Mouse (Mus musculus) stomach, embryonic 16.5 days (tissue): ENCODE data around the gene Ntrk1. TPM values are rescaled to one million over a fixed set of nuclear protein-coding genes. Genes with fewer than 3 reads are reported as not detected.

Experiments
- ATAC-seq: fragments of 200-750 bp; cut with Nextera tagmentation; 2 replicates; pipeline ENCODE4 v1.8.0; 2017; ENCODE audit warnings: moderate number of reproducible peaks, moderate TSS enrichment; ENCODE audit not compliant: insufficient read depth, low FRiP score
- H3K27ac ChIP-seq: fragments of 300-500 bp; sonication (generic); 2 replicates; pipeline ENCODE4 v1.5.1; 2014; ENCODE audit warnings: low read length
- H3K27me3 ChIP-seq: fragments of 300-500 bp; sonication (generic); 2 replicates; pipeline ENCODE4 v1.6.1; 2014; ENCODE audit warnings: low read length, control low read depth, mixed read lengths; ENCODE audit not compliant: control insufficient read depth, insufficient read depth
- H3K36me3 ChIP-seq: fragments of 300-500 bp; sonication (generic); 2 replicates; pipeline ENCODE4 v1.6.1; 2014; ENCODE audit warnings: low read length; ENCODE audit not compliant: control insufficient read depth, insufficient read depth
- H3K4me1 ChIP-seq: fragments of 300-500 bp; sonication (generic); 2 replicates; pipeline ENCODE4 v1.6.1; 2014; ENCODE audit warnings: low read length, control low read depth, mixed read lengths; ENCODE audit not compliant: control insufficient read depth, insufficient read depth
- H3K4me2 ChIP-seq: fragments of 300-500 bp; sonication (generic); 2 replicates; pipeline ENCODE4 v1.6.1; 2014; ENCODE audit warnings: low read depth, low read length, mixed read lengths
- H3K4me3 ChIP-seq: fragments of 300-500 bp; sonication (generic); replicated peaks from 2 replicates; pipeline ENCODE4 v1.5.1; 2014; ENCODE audit warnings: mild to moderate bottlenecking, low read length
- H3K9ac ChIP-seq: fragments of 300-500 bp; sonication (generic); 2 replicates; pipeline ENCODE4 v1.6.1; 2014; ENCODE audit warnings: low read length
- H3K9me3 ChIP-seq: fragments of 300-500 bp; sonication (generic); replicated peaks from 2 replicates; pipeline ENCODE4 v1.6.1; 2016; ENCODE audit warnings: low read length, control low read depth; ENCODE audit not compliant: control insufficient read depth
- WGBS: fragments of 180-500 bp; shearing (Covaris S2); extraction: QIAGEN DNeasy Blood & Tissue Kit; methylation state at CpG from one replicate; pipeline ENCODE4 v1.1.7; 2014; 5-methylcytosine and 5-hydroxymethylcytosine counted together
- polyA plus RNA-seq: library from polyadenylated mRNA; unstranded; fragments of >200 nt; fragmentation: Nextera tagmentation; extraction: Ambion mirVana; gene quantifications from 2 replicates; pipeline ENCODE4 v1.2.1, GENCODE M21; 2015

The Ntrk1 gene
- polyA plus RNA-seq, 1 experiment from 2014 or later, result 1.4 TPM

DNA sequence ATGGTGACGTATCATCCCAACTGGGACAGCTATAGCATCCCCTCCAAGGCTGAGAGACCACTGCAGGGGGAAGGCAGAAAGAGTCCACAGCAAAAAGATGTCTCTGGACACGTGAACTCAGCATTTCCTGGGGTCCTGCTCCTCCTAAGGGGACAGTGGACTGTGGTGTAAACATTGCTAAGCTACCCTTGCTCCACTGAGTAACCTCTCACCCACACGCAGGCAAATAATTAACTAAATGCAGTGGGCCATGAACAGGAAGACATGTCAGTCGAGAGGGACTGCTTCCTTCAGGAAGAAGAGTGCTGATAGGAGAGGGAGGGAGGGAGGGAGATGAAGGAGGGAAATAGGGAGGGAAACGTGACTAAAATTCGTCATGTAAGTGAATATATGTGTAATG is 23.9 kb downstream of the Ntrk1 start:
- no peaks in the 10 kb centered on the region for H3K36me3 ChIP-seq
- 29% methylated on average over 6 of the region's 6 CpGs for WGBS
- no peak for ATAC-seq
- no peak overlapping the region for H3K9ac ChIP-seq
- H3K27me3 ChIP-seq, result no peaks in the 10 kb centered on the region
- H3K4me1 ChIP-seq, result peaks cover 9% of the 10 kb centered on the region
- H3K4me3 ChIP-seq, result no peak overlapping the region
- H3K9me3 ChIP-seq, result no peaks in the 10 kb centered on the region
- no peak overlapping the region for H3K27ac ChIP-seq
- no peak overlapping the region for H3K4me2 ChIP-seq

DNA sequence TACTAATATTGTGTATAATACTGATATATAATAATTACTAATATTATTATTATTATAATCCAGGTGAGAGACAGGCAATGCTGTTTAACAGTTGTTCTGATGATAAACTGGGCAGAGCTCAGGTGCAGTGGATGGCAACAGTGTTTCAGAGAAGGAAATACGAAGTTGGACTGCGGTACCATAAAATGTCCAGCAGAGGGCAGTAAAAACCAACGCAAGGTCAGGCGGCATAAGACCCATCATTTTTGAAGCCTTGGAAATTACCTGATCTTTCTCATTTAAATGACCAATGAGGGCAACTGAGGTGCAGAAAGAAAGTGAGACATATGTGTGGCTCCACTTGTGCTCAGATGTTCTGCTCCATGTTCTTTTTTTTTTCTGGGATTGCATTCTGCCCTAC is 24.7 kb downstream of the Ntrk1 start:
- H3K4me1 ChIP-seq, result peaks cover 11% of the 10 kb centered on the region
- 2% methylated on average over 4 of the region's 4 CpGs for WGBS
- no peak overlapping the region for H3K4me2 ChIP-seq
- H3K36me3 ChIP-seq, result no peaks in the 10 kb centered on the region
- H3K9ac ChIP-seq, result no peak overlapping the region
- no peaks in the 10 kb centered on the region for H3K27me3 ChIP-seq
- H3K9me3 ChIP-seq, result no peaks in the 10 kb centered on the region
- H3K27ac ChIP-seq, result no peak overlapping the region
- H3K4me3 ChIP-seq, result no peak overlapping the region
- ATAC-seq, result no peak

DNA sequence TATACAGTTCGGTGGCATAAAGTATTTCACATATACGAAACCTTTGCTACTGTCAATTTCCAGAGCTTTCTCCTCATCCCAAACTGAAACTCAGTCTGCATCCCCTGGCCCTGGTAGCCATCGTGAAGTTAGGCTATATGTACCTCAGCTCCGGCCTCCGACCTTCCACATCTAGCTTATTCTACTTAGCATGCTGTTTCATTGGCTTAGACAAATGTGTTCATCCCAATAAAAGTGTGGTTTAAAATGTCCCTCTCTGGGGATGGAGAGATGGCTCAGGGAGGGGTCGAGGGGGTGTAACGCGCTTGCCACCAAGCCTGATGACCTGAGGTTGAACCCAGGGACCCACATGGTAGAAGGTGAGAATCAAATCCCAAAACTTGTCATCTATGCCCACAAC is 25.5 kb downstream of the Ntrk1 start:
- H3K4me3 ChIP-seq, result no peak overlapping the region
- no peak overlapping the region for H3K27ac ChIP-seq
- H3K9me3 ChIP-seq, result no peaks in the 10 kb centered on the region
- ATAC-seq, result no peak
- no peaks in the 10 kb centered on the region for H3K36me3 ChIP-seq
- 77% methylated on average over 8 of the region's 8 CpGs for WGBS
- H3K27me3 ChIP-seq, result no peaks in the 10 kb centered on the region
- peak overlapping the region; percentile 50; the same call in 1 of the 2 replicates for H3K4me2 ChIP-seq
- H3K4me1 ChIP-seq, result peaks cover 19% of the 10 kb centered on the region
- no peak overlapping the region for H3K9ac ChIP-seq

- Histone ChIP-seq H3K4me1 (peaks cover 26% of the 10 kb centered on the region), H3K27ac (peak overlapping the region; percentile 59), H3K9ac (peak overlapping the region; percentile 68), H3K4me2 (peak overlapping the region; percentile 50), H3K36me3 (no peaks in the 10 kb centered on the region), H3K4me3 (peak overlapping the region; percentile 53), H3K27me3 (no peaks in the 10 kb centered on the region), H3K9me3 (no peaks in the 10 kb centered on the region)
- WGBS, result under 1% methylated on average over 37 of the region's 37 CpGs
- peak; percentile 86 for ATAC-seq
Observed at GRCm38 (mm10) chr3:87768844-87769243, 26.1 kb downstream of the Ntrk1 start.

DNA sequence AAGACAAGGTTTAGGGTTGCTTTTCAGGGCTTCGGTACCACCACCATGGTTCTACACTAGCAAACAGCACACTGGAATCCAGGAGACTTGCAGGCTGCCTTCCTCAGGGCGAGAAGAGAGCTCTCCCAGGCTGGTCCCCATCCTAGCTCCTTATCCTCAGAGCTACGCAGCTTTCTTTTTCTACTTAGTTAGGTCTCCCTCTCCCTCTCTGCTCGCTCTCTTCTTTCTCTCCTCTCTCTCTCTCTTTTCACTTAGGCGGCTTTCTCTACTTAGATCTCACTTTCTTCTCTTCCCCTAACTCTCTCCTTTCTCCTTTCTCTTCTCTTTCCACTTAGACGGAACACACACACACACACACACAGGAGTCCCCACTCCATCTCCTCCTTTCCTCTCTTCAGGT is 26.5 kb downstream of the Ntrk1 start:
- Histone ChIP-seq H3K27ac (peak overlapping the region; percentile 59), H3K9me3 (no peaks in the 10 kb centered on the region), H3K4me1 (peaks cover 29% of the 10 kb centered on the region), H3K36me3 (no peaks in the 10 kb centered on the region), H3K4me2 (peak overlapping the region; percentile 50), H3K27me3 (no peaks in the 10 kb centered on the region), H3K9ac (peak overlapping the region; percentile 68), H3K4me3 (peak overlapping the region; percentile 53)
- ATAC-seq, result no peak
- 37% methylated on average over 6 of the region's 6 CpGs for WGBS

DNA sequence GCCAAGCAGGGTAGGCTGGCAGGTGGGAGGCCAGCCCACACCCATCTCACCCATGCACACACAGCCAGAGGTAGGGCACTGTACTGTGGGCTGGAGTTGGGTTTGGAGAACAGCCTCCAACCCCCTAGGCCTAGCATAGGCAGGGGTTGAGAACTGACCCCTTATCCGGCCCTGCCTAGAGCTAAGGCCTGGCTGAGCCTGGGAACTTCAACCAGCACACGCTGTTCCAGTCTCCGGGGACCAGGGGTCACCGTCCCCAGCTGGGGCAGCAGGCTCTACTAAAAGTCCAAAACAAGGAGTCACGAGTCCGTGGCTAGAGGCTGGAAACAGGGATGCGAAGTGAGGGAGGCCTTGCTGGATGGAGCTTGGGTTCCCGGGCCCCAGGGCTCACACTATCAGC is 27.2 kb downstream of the Ntrk1 start:
- H3K9me3 ChIP-seq, result no peaks in the 10 kb centered on the region
- no peaks in the 10 kb centered on the region for H3K36me3 ChIP-seq
- H3K27me3 ChIP-seq, result no peaks in the 10 kb centered on the region
- ATAC-seq, result no peak
- peak overlapping the region; percentile 53 for H3K4me3 ChIP-seq
- H3K4me2 ChIP-seq, result peak overlapping the region; percentile 50
- peak overlapping the region; percentile 68 for H3K9ac ChIP-seq
- peaks cover 34% of the 10 kb centered on the region for H3K4me1 ChIP-seq
- WGBS, result 66% methylated on average over 8 of the region's 8 CpGs
- H3K27ac ChIP-seq, result peak overlapping the region; percentile 59

- ATAC-seq, result no peak
- H3K27me3 ChIP-seq, result no peaks in the 10 kb centered on the region
- H3K4me1 ChIP-seq, result peaks cover 43% of the 10 kb centered on the region
- 82% methylated on average over 3 of the region's 3 CpGs for WGBS
- no peaks in the 10 kb centered on the region for H3K9me3 ChIP-seq
- peak overlapping the region; percentile 94 for H3K27ac ChIP-seq
- H3K36me3 ChIP-seq, result no peaks in the 10 kb centered on the region
- H3K9ac ChIP-seq, result peak overlapping the region; percentile 48; the same call in 1 of the 2 replicates
- no peak overlapping the region for H3K4me3 ChIP-seq
- H3K4me2 ChIP-seq, result peak overlapping the region; percentile 45
Observed at GRCm38 (mm10) chr3:87766284-87766667, 28.7 kb downstream of the Ntrk1 start.

- peak overlapping the region; percentile 94 for H3K27ac ChIP-seq
- peak overlapping the region; percentile 45 for H3K4me2 ChIP-seq
- peaks cover 45% of the 10 kb centered on the region for H3K4me1 ChIP-seq
- H3K9me3 ChIP-seq, result no peaks in the 10 kb centered on the region
- H3K9ac ChIP-seq, result peak overlapping the region; percentile 48
- H3K4me3 ChIP-seq, result peak overlapping the region; percentile 28; the same call in 1 of the 2 replicates
- H3K36me3 ChIP-seq, result no peaks in the 10 kb centered on the region
- H3K27me3 ChIP-seq, result no peaks in the 10 kb centered on the region
- ATAC-seq, result no peak
- WGBS, result 75% methylated on average over 5 of the region's 5 CpGs
Observed at GRCm38 (mm10) chr3:87765631-87766283, 29.2 kb downstream of the Ntrk1 start.

DNA sequence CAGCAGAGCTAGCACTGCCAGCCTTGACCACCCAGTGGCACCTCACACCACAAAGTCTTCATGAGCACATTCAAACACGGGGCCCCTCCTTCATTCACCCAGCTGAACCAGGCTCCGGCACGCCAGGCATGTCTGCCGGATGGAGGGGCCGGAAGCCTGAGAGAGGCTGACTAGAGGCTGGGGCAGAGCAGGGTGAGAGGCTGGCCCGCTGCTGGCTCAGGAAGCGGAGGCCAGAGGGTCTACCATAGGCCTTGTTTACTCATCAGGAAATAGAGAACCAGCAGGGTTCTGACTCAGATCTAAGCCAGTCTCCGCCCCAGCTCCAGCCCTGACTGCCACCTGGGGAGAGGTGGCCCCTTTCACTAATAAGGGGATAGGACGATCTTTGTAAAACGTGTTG is 29.9 kb downstream of the Ntrk1 start:
- Histone ChIP-seq H3K9ac (peak overlapping the region; percentile 63), H3K4me2 (peak overlapping the region; percentile 45), H3K4me3 (peak overlapping the region; percentile 28), H3K36me3 (no peaks in the 10 kb centered on the region), H3K27ac (peak overlapping the region; percentile 94), H3K4me1 (peaks cover 45% of the 10 kb centered on the region), H3K9me3 (no peaks in the 10 kb centered on the region), H3K27me3 (no peaks in the 10 kb centered on the region)
- ATAC-seq, result peak; percentile 10; the same call in 1 of the 2 replicates
- 28% methylated on average over 10 of the region's 10 CpGs for WGBS
